Mouse (Mus musculus) kidney, adult 2 months (tissue): ENCODE measurements around the gene Tent5b.

Experiments used
- CTCF ChIP-seq: fragments of 200-500 bp; conservative IDR thresholded peaks from 2 replicates; pipeline ENCODE4 v1.5.1; 2011; ENCODE audit warnings: low read depth, mild to moderate bottlenecking, control low read depth, low read length, moderate library complexity, mixed read lengths; ENCODE audit not compliant: insufficient read depth, insufficient read length
- POLR2A ChIP-seq: fragments of 200-500 bp; IDR thresholded peaks from one replicate; pipeline ENCODE4 v1.6.1; 2011; ENCODE audit warnings: low read depth, low read length, control low read depth

DNA sequence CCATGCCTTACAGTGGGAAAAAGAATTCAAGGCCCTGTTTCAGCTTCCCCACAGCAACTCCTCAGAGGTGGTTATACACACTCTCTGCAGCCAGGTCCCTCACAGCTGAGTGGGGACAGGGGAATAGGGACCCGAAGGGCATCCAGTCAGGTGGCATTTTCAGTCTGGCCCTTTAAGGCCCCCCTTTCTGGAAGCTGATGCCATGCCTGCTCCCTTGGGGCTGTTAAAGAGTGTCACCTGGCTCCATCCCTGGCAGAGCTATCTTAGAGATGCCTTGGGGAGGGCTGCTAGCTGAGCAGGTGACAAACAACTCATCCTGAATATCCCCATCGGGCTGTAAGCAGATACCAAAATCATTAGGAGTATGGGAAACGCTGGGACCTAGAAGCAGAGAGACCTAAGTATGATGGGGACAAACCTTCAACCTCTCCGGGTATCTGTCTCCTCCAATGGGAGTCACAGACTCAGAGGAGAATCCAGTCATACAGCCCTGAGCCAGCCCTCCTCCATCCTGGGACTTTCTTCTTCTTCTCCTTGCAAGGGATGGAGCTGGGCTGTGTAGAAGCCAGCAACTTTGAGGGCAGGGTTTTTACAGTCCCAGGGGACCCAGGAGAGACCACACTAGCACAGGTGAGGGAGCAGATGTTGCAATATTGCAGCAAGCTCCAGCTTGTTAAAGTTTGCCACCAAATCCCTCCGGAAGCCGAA lies 17.0 kb downstream of the Tent5b start:
- TF ChIP-seq CTCF (no peak), POLR2A (no peak)
